Mouse (Mus musculus) liver, embryonic 14.5 days (tissue): ENCODE measurements around the gene Lzic. TPM values are rescaled to one million over a fixed set of nuclear protein-coding genes. Genes with fewer than 3 reads are reported as not detected.

Experiments used
- ATAC-seq: fragments of 200-750 bp; cut with Nextera tagmentation; 2 replicates; pipeline ENCODE4 v1.8.0; 2017; ENCODE audit warnings: moderate number of reproducible peaks, mild to moderate bottlenecking, moderate library complexity; ENCODE audit not compliant: insufficient read depth
- DNase-seq, 3 experiments: peaks; one replicate each; pipeline ENCODE4 v3.0.0-alpha.2; 2012 to 2013; ENCODE audit warnings: low read depth in 3 of 3, low spot score in 3 of 3
- H3K27ac ChIP-seq: fragments of 300-500 bp; sonication (generic); 2 replicates; pipeline ENCODE4 v1.5.1; 2014; ENCODE audit warnings: moderate library complexity, mild to moderate bottlenecking, control low read depth, inconsistent platforms
- H3K27me3 ChIP-seq: fragments of 300-500 bp; sonication (generic); 2 replicates; pipeline ENCODE4 v1.6.1; 2014; ENCODE audit warnings: mild to moderate bottlenecking, low read length, moderate library complexity; ENCODE audit not compliant: control insufficient read depth, insufficient read depth
- H3K36me3 ChIP-seq: fragments of 300-500 bp; sonication (generic); replicated peaks from 2 replicates; pipeline ENCODE4 v1.6.1; 2014; ENCODE audit warnings: low read depth; ENCODE audit not compliant: control insufficient read depth, insufficient read depth
- H3K4me1 ChIP-seq, 2 experiments: fragments of 200-500 bp in 1 of 2; fragments of 300-500 bp in 1 of 2; sonication (generic) in 1 of 2; replicated peaks; 2 replicates each; pipeline ENCODE4 v1.6.1; 2012 to 2014; ENCODE audit warnings: antibody characterized with exemption in 1 of 2, inconsistent platforms in 1 of 2, low read length in 1 of 2; ENCODE audit not compliant: control insufficient read depth in 2 of 2, insufficient read depth in 2 of 2
- H3K4me2 ChIP-seq: fragments of 300-500 bp; sonication (generic); 2 replicates; pipeline ENCODE4 v1.6.1; 2014; ENCODE audit warnings: low read depth, mild to moderate bottlenecking, control low read depth, moderate library complexity
- H3K4me3 ChIP-seq, 2 experiments: fragments of 200-500 bp in 1 of 2; fragments of 300-500 bp in 1 of 2; sonication (generic) in 1 of 2; 2 replicates each; pipeline ENCODE4 v1.5.1; 2012 to 2014; ENCODE audit warnings: low read depth in 2 of 2, low read length in 2 of 2, mild to moderate bottlenecking in 2 of 2, control low read depth in 1 of 2, inconsistent platforms in 1 of 2, moderate library complexity in 1 of 2; ENCODE audit not compliant: insufficient read depth in 1 of 2
- H3K9ac ChIP-seq: fragments of 300-500 bp; sonication (generic); replicated peaks from 2 replicates; pipeline ENCODE4 v1.6.1; 2014; ENCODE audit warnings: mild to moderate bottlenecking, control low read depth, moderate library complexity
- H3K9me3 ChIP-seq: fragments of 300-500 bp; sonication (generic); 2 replicates; pipeline ENCODE4 v1.6.1; 2016; ENCODE audit warnings: low read length, mixed read lengths; ENCODE audit not compliant: control insufficient read depth
- CTCF ChIP-seq: IDR thresholded peaks from 2 replicates; pipeline ENCODE4 v1.5.1; 2016; ENCODE audit warnings: antibody characterized with exemption, low read depth, control low read depth
- EP300 ChIP-seq: IDR thresholded peaks from 2 replicates; pipeline ENCODE4 v1.6.1; 2016; ENCODE audit warnings: antibody characterized with exemption, low read depth
- WGBS: fragments of 180-500 bp; shearing (Covaris S2); extraction: QIAGEN DNeasy Blood & Tissue Kit; methylation state at CpG from one replicate; pipeline ENCODE4 v1.1.7; 2014; ENCODE audit not compliant: insufficient replicate concordance; 5-methylcytosine and 5-hydroxymethylcytosine counted together
- polyA plus RNA-seq, 2 experiments: library from polyadenylated mRNA; depleted of rRNA in 1 of 2; stranded (reverse) in 1 of 2; unstranded in 1 of 2; fragments of >200 nt; fragmentation: Nextera tagmentation in 1 of 2; extraction: Ambion mirVana in 1 of 2; gene quantifications; 2 replicates each; pipeline versions ENCODE4 v1.2.1 to v1.2.3; 2012 to 2014

The Lzic gene
- polyA plus RNA-seq, 2 experiments = 9.1 to 14.9 TPM

GRCm38 (mm10) chr4:149475096-149475495 lies 9.9 kb upstream of the Lzic start:
- DNase-seq = no peak
- 64% methylated on average over 7 of the region's 7 CpGs for WGBS

GRCm38 (mm10) chr4:149477078-149477477 lies 8.0 kb upstream of the Lzic start, which contains the start of gene Tmem274:
TSS of gene Tmem274 (plus strand) at chr4:149477378.
- Histone ChIP-seq H3K4me3 (no peak within 1 kb of the TSS), H3K27ac (no peak within 1 kb of the TSS), H3K9ac (no peak within 1 kb of the TSS), H3K36me3 (no peaks in the 10 kb centered on the region), H3K9me3 (no peaks in the 10 kb centered on the region), H3K4me2 (no peak within 1 kb of the TSS), H3K4me1 (no peaks in the 10 kb centered on the region), H3K27me3 (no peaks in the 10 kb centered on the region)
- TF ChIP-seq EP300 = no peak
- no peak for TF ChIP-seq CTCF
- DNase-seq (no peak), ATAC-seq (no peak)
- 81% methylated on average over 11 of the region's 11 CpGs for WGBS

More at GRCm38 (mm10) chr4:149475096-149475495, 9.9 kb upstream of the Lzic start:
- Histone ChIP-seq H3K36me3 (no peaks in the 10 kb centered on the region), H3K4me2 (no peak overlapping the region), H3K4me3 (no peak overlapping the region), H3K27ac (no peak overlapping the region), H3K9me3 (no peaks in the 10 kb centered on the region), H3K9ac (no peak overlapping the region), H3K27me3 (no peaks in the 10 kb centered on the region), H3K4me1 (no peaks in the 10 kb centered on the region)
- ATAC-seq = no peak
- TF ChIP-seq EP300 (no peak), CTCF (no peak)

GRCm38 (mm10) chr4:149484566-149484965 lies 463 bp upstream of the Lzic start:
- Histone ChIP-seq H3K36me3 (peaks cover 7% of the 10 kb centered on the region), H3K27me3 (no peaks in the 10 kb centered on the region), H3K9me3 (no peaks in the 10 kb centered on the region), H3K4me2 (peak overlapping the region; percentile 80), H3K27ac (peak overlapping the region; percentile 15; the same call in 1 of the 2 replicates), H3K4me3 (peak overlapping the region; percentile 62 to 78), H3K4me1 (peaks cover 6 to 7% of the 10 kb centered on the region in 2 experiments), H3K9ac (peak overlapping the region; percentile 80)
- no peak for TF ChIP-seq CTCF
- TF ChIP-seq EP300 = no peak
- WGBS = 45% methylated on average over 3 of the region's 3 CpGs
- ATAC-seq = no peak
- DNase-seq = no peak

- H3K4me2 ChIP-seq = peak overlapping the region; percentile 80
- peak overlapping the region; percentile 42 for H3K27ac ChIP-seq
- H3K27me3 ChIP-seq = no peaks in the 10 kb centered on the region
- no peaks in the 10 kb centered on the region for H3K9me3 ChIP-seq
- ATAC-seq (no peak), DNase-seq (peak in 2 of 3 experiments; percentile 28 to 29)
- H3K4me1 ChIP-seq = peaks cover 6 to 7% of the 10 kb centered on the region in 2 experiments
- TF ChIP-seq EP300 = no peak
- TF ChIP-seq CTCF = peak; percentile 23; the same call in 1 of the 2 replicates
- under 1% methylated on average over 10 of the region's 10 CpGs for WGBS
- H3K36me3 ChIP-seq = peaks cover 8% of the 10 kb centered on the region
- H3K9ac ChIP-seq = peak overlapping the region; percentile 80
- peak overlapping the region; percentile 62 to 78 for H3K4me3 ChIP-seq
Observed at GRCm38 (mm10) chr4:149485825-149486206, 787 bp downstream of the Lzic start.

- no peaks in the 10 kb centered on the region for H3K27me3 ChIP-seq
- no peak overlapping the region for H3K27ac ChIP-seq
- H3K9me3 ChIP-seq = no peaks in the 10 kb centered on the region
- H3K4me3 ChIP-seq = no peak overlapping the region
- DNase-seq = no peak
- no peak for TF ChIP-seq CTCF
- TF ChIP-seq EP300 = no peak
- H3K9ac ChIP-seq = no peak overlapping the region
- H3K4me1 ChIP-seq = peaks cover 6 to 7% of the 10 kb centered on the region in 2 experiments
- no peak for ATAC-seq
- no peak overlapping the region for H3K4me2 ChIP-seq
- 88% methylated on average over 12 of the region's 12 CpGs for WGBS
- peaks cover 8% of the 10 kb centered on the region for H3K36me3 ChIP-seq
Observed at GRCm38 (mm10) chr4:149487729-149488128, 2.7 kb downstream of the Lzic start.
